In genomic region chr10:99214421-99215299, GRCm38 (mm10) we compare ENCODE assay signal across 24 mouse cellular contexts. TPM values are rescaled to one million over a fixed set of nuclear protein-coding genes. Genes with fewer than 3 reads are reported as not detected.
DNase-seq lines count a peak whose midpoint lies in the region; ATAC-seq and TF ChIP-seq lines count a peak whose summit lies in the region.
"Had no signal": no experiment of that assay in that cellular context is flagged by ENCODE, and none has a peak within 500 bp of the region (broad histone marks: within the 10 kb centered on the region; RNA-seq: fewer than 3 reads in every experiment).

No protein-coding gene starts in this region.

- TF ChIP-seq POLR2A in heart, adult 2 months (IDR thresholded peaks at IDR 0.05; ENCODE audit: insufficient read depth, low read depth, low read length) = no peak

- no peaks in the 10 kb centered on the region for H3K79me2 ChIP-seq in heart, adult 2 months (replicated peaks; ENCODE audit: control insufficient read depth, insufficient read depth, low read length)

- no peaks in the 10 kb centered on the region for H3K9me3 ChIP-seq in embryonic facial prominence, embryonic 10.5 days
- no peaks in the 10 kb centered on the region for H3K9me3 ChIP-seq in heart, embryonic 10.5 days
- no peaks in the 10 kb centered on the region for H3K9me3 ChIP-seq in heart, embryonic 16.5 days (replicated peaks; ENCODE audit: control insufficient read depth, low read length)
- H3K9me3 ChIP-seq: G1E; hindbrain, embryonic 13.5 days; limb, embryonic 10.5 days; megakaryocyte, embryonic 14.5 days; midbrain, embryonic 13.5 days had no signal

- peak in 1 of 2 experiments; percentile 44 for DNase-seq in heart, adult 2 months
- DNase-seq in heart, postnatal 4 days = no peak
- DNase-seq in embryonic facial prominence, embryonic 10.5 days (ENCODE audit: low spot score) = no peak
- no peak for DNase-seq in heart, embryonic 10.5 days (ENCODE audit: low spot score)
- no peak for DNase-seq in layer of hippocampus, postnatal 25 days (ENCODE audit: extremely low spot score in 1 of 2, low spot score in 1 of 2)
- DNase-seq: adrenal gland, adult 8-10 months; B cell, adult 2 months; cerebellum, adult 9-10 months; forebrain, postnatal 0 days; kidney, adult 18-20 months; lung, adult 2 months; lung, postnatal 36 days had no signal

- H3K9ac ChIP-seq in heart, adult 2 months (ENCODE audit: low read depth, low read length) = no peak overlapping the region
- H3K9ac ChIP-seq in heart, embryonic 16.5 days (ENCODE audit: low read length) = no peak overlapping the region
- H3K9ac ChIP-seq: forebrain, postnatal 0 days; hindbrain, embryonic 13.5 days; midbrain, embryonic 13.5 days had no signal

- ATAC-seq in heart, embryonic 16.5 days (replicated peaks; ENCODE audit: extremely low read depth, insufficient read depth, low FRiP score) = no peak
- no peak for ATAC-seq in activated CD4-positive, CD25-positive, alpha-beta regulatory T cell, adult 4 months
- ATAC-seq: forebrain, postnatal 0 days; inflammation-experienced regulatory T-cells, adult 6 months; midbrain, embryonic 13.5 days; Patski had no signal

- H3K4me3 ChIP-seq in heart, adult 2 months = no peak overlapping the region
- no peak overlapping the region for H3K4me3 ChIP-seq in embryonic facial prominence, embryonic 10.5 days
- H3K4me3 ChIP-seq in heart, embryonic 10.5 days = no peak overlapping the region
- H3K4me3 ChIP-seq in heart, embryonic 16.5 days (ENCODE audit: low read length) = no peak overlapping the region
- H3K4me3 ChIP-seq: hindbrain, embryonic 13.5 days; limb, embryonic 10.5 days; megakaryocyte, embryonic 14.5 days; midbrain, embryonic 13.5 days had no signal

- H3K27ac ChIP-seq in heart, adult 2 months = peak overlapping the region; percentile 51
- 0 out of 2 replicates have a peak overlapping the region, but pooled peaks have one; percentile 24 for H3K27ac ChIP-seq in embryonic facial prominence, embryonic 10.5 days (replicated peaks)
- H3K27ac ChIP-seq in heart, embryonic 10.5 days = peak overlapping the region; percentile 62
- H3K27ac ChIP-seq in heart, embryonic 16.5 days (ENCODE audit: low read length) = peak overlapping the region; percentile 8
- H3K27ac ChIP-seq: hindbrain, embryonic 13.5 days; limb, embryonic 10.5 days; midbrain, embryonic 13.5 days; stomach, postnatal 0 days had no signal

- no peaks in the 10 kb centered on the region for H3K27me3 ChIP-seq in heart, adult 2 months (ENCODE audit: control insufficient read depth, insufficient read depth, low read length)
- no peaks in the 10 kb centered on the region for H3K27me3 ChIP-seq in embryonic facial prominence, embryonic 10.5 days (replicated peaks; ENCODE audit: low read depth, poor library complexity, severe bottlenecking)
- no peaks in the 10 kb centered on the region for H3K27me3 ChIP-seq in heart, embryonic 10.5 days (ENCODE audit: insufficient read depth, poor library complexity, severe bottlenecking)
- H3K27me3 ChIP-seq in heart, embryonic 16.5 days (ENCODE audit: control insufficient read depth, insufficient read depth, low read length) = no peaks in the 10 kb centered on the region
- H3K27me3 ChIP-seq: CH12.LX; hindbrain, embryonic 13.5 days; midbrain, embryonic 13.5 days; Patski had no signal

- peaks cover 4% of the 10 kb centered on the region for H3K4me1 ChIP-seq in heart, adult 2 months (ENCODE audit: control insufficient read depth, insufficient read depth, low read length)
- peaks cover 5% of the 10 kb centered on the region for H3K4me1 ChIP-seq in embryonic facial prominence, embryonic 10.5 days
- peaks cover 5% of the 10 kb centered on the region; the same call in 1 of the 2 replicates for H3K4me1 ChIP-seq in heart, embryonic 10.5 days
- no peaks in the 10 kb centered on the region for H3K4me1 ChIP-seq in heart, embryonic 16.5 days (ENCODE audit: control insufficient read depth, insufficient read depth, low read length)
- H3K4me1 ChIP-seq: hindbrain, embryonic 13.5 days; midbrain, embryonic 13.5 days had no signal

- TF ChIP-seq EP300 in heart, adult 2 months (IDR thresholded peaks at IDR 0.05; ENCODE audit: insufficient read depth, low read depth, low read length) = no peak

- TF ChIP-seq CTCF in heart, adult 2 months (IDR thresholded peaks at IDR 0.05) = no peak

- intact Hi-C loops in heart, adult 2 months (cut with DNase I) = no loop called here

- H3K4me2 ChIP-seq in heart, embryonic 16.5 days (ENCODE audit: low read depth, low read length) = no peak overlapping the region
- H3K4me2 ChIP-seq: hindbrain, embryonic 13.5 days; liver, embryonic 11.5 days; midbrain, embryonic 13.5 days had no signal

- H3K36me3 ChIP-seq in heart, adult 2 months (ENCODE audit: control insufficient read depth, insufficient read depth, low read length) = no peaks in the 10 kb centered on the region
- no peaks in the 10 kb centered on the region for H3K36me3 ChIP-seq in embryonic facial prominence, embryonic 10.5 days (replicated peaks)
- no peaks in the 10 kb centered on the region for H3K36me3 ChIP-seq in heart, embryonic 10.5 days
- no peaks in the 10 kb centered on the region for H3K36me3 ChIP-seq in heart, embryonic 16.5 days (ENCODE audit: control insufficient read depth, insufficient read depth)
- H3K36me3 ChIP-seq: G1E; hindbrain, embryonic 13.5 days; limb, embryonic 10.5 days; midbrain, embryonic 13.5 days had no signal

- WGBS in heart, adult 2 months = 39% methylated on average over 15 of the region's 15 CpGs
- 87% methylated on average over 15 of the region's 15 CpGs for WGBS in embryonic facial prominence, embryonic 10.5 days
- WGBS in heart, embryonic 10.5 days = 69% methylated on average over 15 of the region's 15 CpGs
- WGBS in heart, embryonic 16.5 days = 56% methylated on average over 15 of the region's 15 CpGs

RNA-seq across cellular contexts. Expression of gene Dusp6, which starts 48.4 kb away (rescaled TPM):
- 10 to 100 TPM; 15.8 to 21.4 TPM for total RNA-seq in heart, adult 2 months (2021)
- 24.8 and 25.6 TPM in 2 replicates for polyA plus RNA-seq in heart, adult 2 months (2012; rRNA removed)
- total RNA-seq in heart, postnatal 4 days (2021) = 10 to 100 TPM; 37.0 to 38.2 TPM
- 122 and 131 TPM in 2 replicates for polyA plus RNA-seq in embryonic facial prominence, embryonic 10.5 days (2016; fragmentation: Nextera tagmentation; extraction: Ambion mirVana)
- polyA plus RNA-seq in heart, embryonic 10.5 days (2016; fragmentation: Nextera tagmentation; extraction: Ambion mirVana) = 58.5 and 65.3 TPM in 2 replicates
- 39.4 and 40.7 TPM in 2 replicates for polyA plus RNA-seq in heart, embryonic 16.5 days (2015; fragmentation: Nextera tagmentation; extraction: Ambion mirVana)
- 10 to 100 TPM; 26.0 to 35.2 TPM for polyA plus RNA-seq in activated CD4-positive, CD25-positive, alpha-beta regulatory T cell, adult 4 months (2017; shearing (Covaris generic))
- 10 to 100 TPM; 74.9 to 93.5 TPM for total RNA-seq in layer of hippocampus, postnatal 25 days (2021)
- polyA plus RNA-seq: G1E had no signal

Comparison
In these comparisons a context has a peak if more than half of its experiments do, and no peak if none do; other contexts are left out.
1. H3K27ac ChIP-seq: peak in every context shown above with its lines; median percentile 62 in heart, embryonic 10.5 days; 51 in heart, adult 2 months; 24 in embryonic facial prominence, embryonic 10.5 days; 8 in heart, embryonic 16.5 days.